Mouse (Mus musculus) megakaryocyte-erythroid progenitor cell, adult 5-6 weeks (primary cell): ENCODE results near the gene Asgr2. TPM values are rescaled to one million over a fixed set of nuclear protein-coding genes. Genes with fewer than 3 reads are reported as not detected.
A peak's percentile ranks its signal among the peaks of the same experiment; 100 is the strongest.
"Not testable (repeated sequence)": the region's sequence is repeated elsewhere in the genome, so short reads cannot be mapped to it uniquely, and the experiment has no call there.

Source experiments
- ATAC-seq: replicated peaks from 2 replicates; pipeline ENCODE4 v1.8.0; 2016; ENCODE audit warnings: mild to moderate bottlenecking, inconsistent platforms; ENCODE audit not compliant: severe bottlenecking, poor library complexity, low FRiP score, low TSS enrichment
- total RNA-seq, 2 experiments: library from RNA; stranded (forward) in 1 of 2; stranded (reverse) in 1 of 2; fragments of 200-1000, 215-1000 nt in 1 of 2; fragments of >200 nt in 1 of 2; fragmentation: Nextera tagmentation in 1 of 2; gene quantifications; 2 replicates each; pipeline ENCODE4 v1.2.3; 2014 to 2017

Asgr2 gene
- total RNA-seq, 2 experiments from 2014 or later = not detected

GRCm38 (mm10) chr11:70080803-70081590 lies 11.4 kb upstream of the Asgr2 start:
- ATAC-seq = no peak

- no peak for ATAC-seq
Measured at GRCm38 (mm10) chr11:70084563-70084962, 7.9 kb upstream of the Asgr2 start.

GRCm38 (mm10) chr11:70097396-70097795 lies 5.0 kb downstream of the Asgr2 start:
- no peak for ATAC-seq

GRCm38 (mm10) chr11:70099102-70099501 lies 6.7 kb downstream of the Asgr2 start:
- no peak for ATAC-seq

GRCm38 (mm10) chr11:70099809-70100208 lies 7.4 kb downstream of the Asgr2 start:
- no peak for ATAC-seq

GRCm38 (mm10) chr11:70103701-70104315 lies 11.4 kb downstream of the Asgr2 start:
- ATAC-seq = no peak

GRCm38 (mm10) chr11:70107085-70107484 lies 14.6 kb downstream of the Asgr2 start:
- ATAC-seq = no peak

GRCm38 (mm10) chr11:70110146-70110545 lies 17.7 kb downstream of the Asgr2 start:
- ATAC-seq = no peak

- peak; percentile 34; the same call in 1 of the 2 replicates for ATAC-seq
Measured at GRCm38 (mm10) chr11:70114562-70114961, 22.1 kb downstream of the Asgr2 start.

- no peak for ATAC-seq
Measured at GRCm38 (mm10) chr11:70115901-70116300, 23.5 kb downstream of the Asgr2 start.

- ATAC-seq = no peak
Measured at GRCm38 (mm10) chr11:70129926-70130379, 37.5 kb downstream of the Asgr2 start, which contains the start of gene Mgl2. TSS of gene Mgl2 (plus strand) at chr11:70130329.

- not testable (repeated sequence) for ATAC-seq
Measured at GRCm38 (mm10) chr11:70135001-70135400, 42.6 kb downstream of the Asgr2 start.

- ATAC-seq = not testable (repeated sequence)
Measured at GRCm38 (mm10) chr11:70135925-70136324, 43.5 kb downstream of the Asgr2 start.

- no peak for ATAC-seq
Measured at GRCm38 (mm10) chr11:70139171-70139570, 46.7 kb downstream of the Asgr2 start.

GRCm38 (mm10) chr11:70151072-70151471 lies 58.6 kb downstream of the Asgr2 start:
- no peak for ATAC-seq

Other genes with a start within 250 kb of the Asgr2 start
- gene Plscr3, start 246.3 kb upstream of the Asgr2 start, total RNA-seq (2014; fragmentation: Nextera tagmentation) = 54.7 and 61.3 TPM in 2 replicates
- 14.5 and 14.8 TPM in 2 replicates for gene Plscr3, start 246.3 kb upstream of the Asgr2 start, total RNA-seq (2017)
- gene Tnk1, start 233.9 kb upstream of the Asgr2 start, total RNA-seq (2014; fragmentation: Nextera tagmentation) = 0.48 TPM in 1 of 2 replicates, not detected in the other
- gene Tnk1, start 233.9 kb upstream of the Asgr2 start, total RNA-seq (2017) = 0.34 TPM in 1 of 2 replicates, not detected in the other
- gene Tmem95, start 214.6 kb upstream of the Asgr2 start, total RNA-seq (2014; fragmentation: Nextera tagmentation) = not detected in 2 replicates
- not detected in 2 replicates for gene Tmem95, start 214.6 kb upstream of the Asgr2 start, total RNA-seq (2017)
- gene Kctd11, start 211.2 kb upstream of the Asgr2 start, total RNA-seq (2014; fragmentation: Nextera tagmentation) = 0.54 and 0.79 TPM in 2 replicates
- gene Kctd11, start 211.2 kb upstream of the Asgr2 start, total RNA-seq (2017) = 1.3 TPM in 1 of 2 replicates, not detected in the other
- gene Acap1, start 197.1 kb upstream of the Asgr2 start, total RNA-seq (2014; fragmentation: Nextera tagmentation) = 52.7 and 59.4 TPM in 2 replicates
- gene Acap1, start 197.1 kb upstream of the Asgr2 start, total RNA-seq (2017) = 40.3 and 55.2 TPM in 2 replicates
- gene 2810408A11Rik, start 191.7 kb upstream of the Asgr2 start, total RNA-seq (2014; fragmentation: Nextera tagmentation) = 2.4 and 4.0 TPM in 2 replicates
- 3.4 and 4.1 TPM in 2 replicates for gene 2810408A11Rik, start 191.7 kb upstream of the Asgr2 start, total RNA-seq (2017)
- 31.7 and 51.2 TPM in 2 replicates for gene Neurl4, start 191.6 kb upstream of the Asgr2 start, total RNA-seq (2014; fragmentation: Nextera tagmentation)
- 27.9 and 64.3 TPM in 2 replicates for gene Neurl4, start 191.6 kb upstream of the Asgr2 start, total RNA-seq (2017)
- 155 and 190 TPM in 2 replicates for gene Gps2, start 178.8 kb upstream of the Asgr2 start, total RNA-seq (2014; fragmentation: Nextera tagmentation)
- 53.7 and 106 TPM in 2 replicates for gene Gps2, start 178.8 kb upstream of the Asgr2 start, total RNA-seq (2017)
- 1,285 and 1,514 TPM in 2 replicates for gene Eif5a, start 170.7 kb upstream of the Asgr2 start, total RNA-seq (2014; fragmentation: Nextera tagmentation)
- gene Eif5a, start 170.7 kb upstream of the Asgr2 start, total RNA-seq (2017) = 1,032 and 1,474 TPM in 2 replicates
- 2.2 TPM in 1 of 2 replicates, not detected in the other for gene Ybx2, start 156.8 kb upstream of the Asgr2 start, total RNA-seq (2014; fragmentation: Nextera tagmentation)
- not detected in 2 replicates for gene Ybx2, start 156.8 kb upstream of the Asgr2 start, total RNA-seq (2017)
- 0.15 and 5.2 TPM in 2 replicates for gene Slc2a4, start 144.5 kb upstream of the Asgr2 start, total RNA-seq (2014; fragmentation: Nextera tagmentation)
- 0.19 and 0.88 TPM in 2 replicates for gene Slc2a4, start 144.5 kb upstream of the Asgr2 start, total RNA-seq (2017)
- not detected in 2 replicates for gene Cldn7, start 127.9 kb upstream of the Asgr2 start, total RNA-seq (2014; fragmentation: Nextera tagmentation)
- not detected in 2 replicates for gene Cldn7, start 127.9 kb upstream of the Asgr2 start, total RNA-seq (2017)
- gene Ctdnep1, start 111.5 kb upstream of the Asgr2 start, total RNA-seq (2014; fragmentation: Nextera tagmentation) = 181 and 216 TPM in 2 replicates
- gene Ctdnep1, start 111.5 kb upstream of the Asgr2 start, total RNA-seq (2017) = 9.8 and 38.6 TPM in 2 replicates
- 81.7 and 104 TPM in 2 replicates for gene Elp5, start 110.1 kb upstream of the Asgr2 start, total RNA-seq (2014; fragmentation: Nextera tagmentation)
- gene Elp5, start 110.1 kb upstream of the Asgr2 start, total RNA-seq (2017) = 66.4 and 82.7 TPM in 2 replicates
- gene Gabarap, start 101.5 kb upstream of the Asgr2 start, total RNA-seq (2014; fragmentation: Nextera tagmentation) = 267 and 278 TPM in 2 replicates
- gene Gabarap, start 101.5 kb upstream of the Asgr2 start, total RNA-seq (2017) = 222 and 223 TPM in 2 replicates
- gene Phf23, start 96.9 kb upstream of the Asgr2 start, total RNA-seq (2014; fragmentation: Nextera tagmentation) = 49.1 and 53.9 TPM in 2 replicates
- 46.2 and 53.7 TPM in 2 replicates for gene Phf23, start 96.9 kb upstream of the Asgr2 start, total RNA-seq (2017)
- 20.3 and 30.0 TPM in 2 replicates for gene Dvl2, start 92.0 kb upstream of the Asgr2 start, total RNA-seq (2014; fragmentation: Nextera tagmentation)
- 15.8 and 20.8 TPM in 2 replicates for gene Dvl2, start 92.0 kb upstream of the Asgr2 start, total RNA-seq (2017)
- 50.8 and 85.0 TPM in 2 replicates for gene Acadvl, start 77.2 kb upstream of the Asgr2 start, total RNA-seq (2014; fragmentation: Nextera tagmentation)
- 58.1 and 70.7 TPM in 2 replicates for gene Acadvl, start 77.2 kb upstream of the Asgr2 start, total RNA-seq (2017)
- 2.1 and 3.0 TPM in 2 replicates for gene Dlg4, start 75.7 kb upstream of the Asgr2 start, total RNA-seq (2014; fragmentation: Nextera tagmentation)
- gene Dlg4, start 75.7 kb upstream of the Asgr2 start, total RNA-seq (2017) = 0.23 and 0.76 TPM in 2 replicates
- gene Asgr1, start 38.6 kb upstream of the Asgr2 start, total RNA-seq (2014; fragmentation: Nextera tagmentation) = not detected in 2 replicates
- gene Asgr1, start 38.6 kb upstream of the Asgr2 start, total RNA-seq (2017) = not detected in 2 replicates
- gene Mgl2, start 37.7 kb downstream of the Asgr2 start, total RNA-seq (2014; fragmentation: Nextera tagmentation) = not detected in 2 replicates
- not detected in 2 replicates for gene Mgl2, start 37.7 kb downstream of the Asgr2 start, total RNA-seq (2017)
- not detected in 2 replicates for gene Clec10a, start 63.6 kb downstream of the Asgr2 start, total RNA-seq (2014; fragmentation: Nextera tagmentation)
- 0.75 TPM in 1 of 2 replicates, not detected in the other for gene Clec10a, start 63.6 kb downstream of the Asgr2 start, total RNA-seq (2017)
- not detected in 2 replicates for gene Slc16a11, start 120.1 kb downstream of the Asgr2 start, total RNA-seq (2014; fragmentation: Nextera tagmentation)
- gene Slc16a11, start 120.1 kb downstream of the Asgr2 start, total RNA-seq (2017) = not detected in 2 replicates
- gene Slc16a13, start 128.4 kb downstream of the Asgr2 start, total RNA-seq (2014; fragmentation: Nextera tagmentation) = 2.4 and 3.1 TPM in 2 replicates
- 0.19 and 4.7 TPM in 2 replicates for gene Slc16a13, start 128.4 kb downstream of the Asgr2 start, total RNA-seq (2017)
- 0.28 and 0.62 TPM in 2 replicates for gene Bcl6b, start 137.2 kb downstream of the Asgr2 start, total RNA-seq (2014; fragmentation: Nextera tagmentation)
- gene Bcl6b, start 137.2 kb downstream of the Asgr2 start, total RNA-seq (2017) = not detected in 2 replicates
- gene 0610010K14Rik, start 145.3 kb downstream of the Asgr2 start, total RNA-seq (2014; fragmentation: Nextera tagmentation) = 71.3 and 71.6 TPM in 2 replicates
- 17.9 and 45.7 TPM in 2 replicates for gene 0610010K14Rik, start 145.3 kb downstream of the Asgr2 start, total RNA-seq (2017)
- 5.4 and 9.6 TPM in 2 replicates for gene Gm21988, start 147.2 kb downstream of the Asgr2 start, total RNA-seq (2014; fragmentation: Nextera tagmentation)
- 0.33 and 0.91 TPM in 2 replicates for gene Gm21988, start 147.2 kb downstream of the Asgr2 start, total RNA-seq (2017)
- 109 and 125 TPM in 2 replicates for gene Rnasek, start 147.2 kb downstream of the Asgr2 start, total RNA-seq (2014; fragmentation: Nextera tagmentation)
- 19.7 and 27.5 TPM in 2 replicates for gene Rnasek, start 147.2 kb downstream of the Asgr2 start, total RNA-seq (2017)
- 0.48 TPM in 1 of 2 replicates, not detected in the other for gene Alox12, start 162.7 kb downstream of the Asgr2 start, total RNA-seq (2014; fragmentation: Nextera tagmentation)
- 0.11 and 0.42 TPM in 2 replicates for gene Alox12, start 162.7 kb downstream of the Asgr2 start, total RNA-seq (2017)
- gene Alox12e, start 230.0 kb downstream of the Asgr2 start, total RNA-seq (2014; fragmentation: Nextera tagmentation) = not detected in 2 replicates
- not detected in 2 replicates for gene Alox12e, start 230.0 kb downstream of the Asgr2 start, total RNA-seq (2017)